Mouse (Mus musculus): ENCODE measurements around the gene Dtd2. TPM values are rescaled to one million over a fixed set of nuclear protein-coding genes. Genes with fewer than 3 reads are reported as not detected.

Gene Dtd2
- polyA plus RNA-seq, 1 experiment = 3.9 TPM

GRCm38 (mm10) chr12:52006633-52006994 is 313 bp upstream of the Dtd2 start:
- 25% methylated on average over 5 of the region's 5 CpGs for WGBS
- peak overlapping the region; percentile 89 for H3K4me3 ChIP-seq (ENCODE audit: low read depth, low read length)
- H3K4me1 ChIP-seq (ENCODE audit: control insufficient read depth, insufficient read depth, insufficient read length, low read length) = 0 out of 2 replicates have a peak, but pooled peaks cover 2% of the 10 kb centered on the region
- no peaks in the 10 kb centered on the region for H3K27me3 ChIP-seq (ENCODE audit: control insufficient read depth, insufficient read depth, low read length)
- H3K36me3 ChIP-seq (ENCODE audit: control insufficient read depth, insufficient read depth, low read length) = 0 out of 2 replicates have a peak, but pooled peaks cover 4% of the 10 kb centered on the region
- H3K27ac ChIP-seq (ENCODE audit: insufficient read depth, low read depth, low read length) = peak overlapping the region; percentile 41; the same call in 1 of the 2 replicates
- TF ChIP-seq POLR2A (IDR thresholded peaks at IDR 0.05; ENCODE audit: low read depth, low read length) (no peak), CTCF (IDR thresholded peaks at IDR 0.05; ENCODE audit: extremely low read depth, insufficient read length, insufficient replicate concordance, low read depth, low read length) (no peak)

- peaks cover 21% of the 10 kb centered on the region for H3K36me3 ChIP-seq (ENCODE audit: control insufficient read depth, insufficient read depth, low read length)
- peak overlapping the region; percentile 21; the same call in 1 of the 2 replicates for H3K27ac ChIP-seq (ENCODE audit: insufficient read depth, low read depth, low read length)
- no peak overlapping the region for H3K4me3 ChIP-seq (ENCODE audit: low read depth, low read length)
- WGBS = 64% methylated on average over 3 of the region's 3 CpGs
- H3K4me1 ChIP-seq (ENCODE audit: control insufficient read depth, insufficient read depth, insufficient read length, low read length) = 0 out of 2 replicates have a peak, but pooled peaks cover 2% of the 10 kb centered on the region
- TF ChIP-seq CTCF (IDR thresholded peaks at IDR 0.05; ENCODE audit: extremely low read depth, insufficient read length, insufficient replicate concordance, low read depth, low read length) = no peak
- TF ChIP-seq POLR2A (IDR thresholded peaks at IDR 0.05; ENCODE audit: low read depth, low read length) = no peak
- H3K27me3 ChIP-seq (ENCODE audit: control insufficient read depth, insufficient read depth, low read length) = no peaks in the 10 kb centered on the region
Observed at GRCm38 (mm10) chr12:52002746-52003145, 3.6 kb downstream of the Dtd2 start.

- H3K27me3 ChIP-seq (ENCODE audit: control insufficient read depth, insufficient read depth, low read length) = no peaks in the 10 kb centered on the region
- no peak for TF ChIP-seq POLR2A (IDR thresholded peaks at IDR 0.05; ENCODE audit: low read depth, low read length)
- peak; percentile 23; the same call in 1 of the 2 replicates for TF ChIP-seq CTCF (IDR thresholded peaks at IDR 0.05; ENCODE audit: extremely low read depth, insufficient read length, insufficient replicate concordance, low read depth, low read length)
- 0 out of 2 replicates have a peak, but pooled peaks cover 2% of the 10 kb centered on the region for H3K4me1 ChIP-seq (ENCODE audit: control insufficient read depth, insufficient read depth, insufficient read length, low read length)
- H3K27ac ChIP-seq (ENCODE audit: insufficient read depth, low read depth, low read length) = no peak overlapping the region
- peaks cover 26% of the 10 kb centered on the region for H3K36me3 ChIP-seq (ENCODE audit: control insufficient read depth, insufficient read depth, low read length)
- 6% methylated on average over 4 of the region's 4 CpGs for WGBS
- no peak overlapping the region for H3K4me3 ChIP-seq (ENCODE audit: low read depth, low read length)
Observed at GRCm38 (mm10) chr12:52001544-52001943, 4.8 kb downstream of the Dtd2 start.

GRCm38 (mm10) chr12:51998366-51998932 is 7.9 kb downstream of the Dtd2 start:
- WGBS = 85% methylated on average over 9 of the region's 9 CpGs
- TF ChIP-seq CTCF (IDR thresholded peaks at IDR 0.05; ENCODE audit: extremely low read depth, insufficient read length, insufficient replicate concordance, low read depth, low read length) = no peak
- TF ChIP-seq POLR2A (IDR thresholded peaks at IDR 0.05; ENCODE audit: low read depth, low read length) = no peak
- Histone ChIP-seq H3K4me3 (ENCODE audit: low read depth, low read length) (no peak overlapping the region), H3K4me1 (ENCODE audit: control insufficient read depth, insufficient read depth, insufficient read length, low read length) (peaks cover 5% of the 10 kb centered on the region), H3K36me3 (ENCODE audit: control insufficient read depth, insufficient read depth, low read length) (peaks cover 22% of the 10 kb centered on the region), H3K27me3 (ENCODE audit: control insufficient read depth, insufficient read depth, low read length) (no peaks in the 10 kb centered on the region), H3K27ac (ENCODE audit: insufficient read depth, low read depth, low read length) (no peak overlapping the region)

GRCm38 (mm10) chr12:51995738-51996536 is 10.4 kb downstream of the Dtd2 start:
- Histone ChIP-seq H3K4me3 (ENCODE audit: low read depth, low read length) (no peak overlapping the region), H3K4me1 (ENCODE audit: control insufficient read depth, insufficient read depth, insufficient read length, low read length) (peaks cover 5% of the 10 kb centered on the region), H3K36me3 (ENCODE audit: control insufficient read depth, insufficient read depth, low read length) (peaks cover 22% of the 10 kb centered on the region), H3K27ac (ENCODE audit: insufficient read depth, low read depth, low read length) (peak overlapping the region; percentile 13; the same call in 1 of the 2 replicates), H3K27me3 (ENCODE audit: control insufficient read depth, insufficient read depth, low read length) (no peaks in the 10 kb centered on the region)
- TF ChIP-seq POLR2A (IDR thresholded peaks at IDR 0.05; ENCODE audit: low read depth, low read length) (no peak), CTCF (IDR thresholded peaks at IDR 0.05; ENCODE audit: extremely low read depth, insufficient read length, insufficient replicate concordance, low read depth, low read length) (no peak)
- 46% methylated on average over 1 of the region's 1 CpGs for WGBS

- H3K36me3 ChIP-seq (ENCODE audit: control insufficient read depth, insufficient read depth, low read length) = no peaks in the 10 kb centered on the region; the same call in 1 of the 2 replicates
- H3K4me3 ChIP-seq (ENCODE audit: low read depth, low read length) = no peak overlapping the region
- H3K27ac ChIP-seq (ENCODE audit: insufficient read depth, low read depth, low read length) = no peak overlapping the region
- 78% methylated on average over 2 of the region's 2 CpGs for WGBS
- no peaks in the 10 kb centered on the region for H3K27me3 ChIP-seq (ENCODE audit: control insufficient read depth, insufficient read depth, low read length)
- peaks cover 5% of the 10 kb centered on the region for H3K4me1 ChIP-seq (ENCODE audit: control insufficient read depth, insufficient read depth, insufficient read length, low read length)
- TF ChIP-seq POLR2A (IDR thresholded peaks at IDR 0.05; ENCODE audit: low read depth, low read length) (no peak), CTCF (IDR thresholded peaks at IDR 0.05; ENCODE audit: extremely low read depth, insufficient read length, insufficient replicate concordance, low read depth, low read length) (no peak)
Observed at GRCm38 (mm10) chr12:51990629-51991028, 15.7 kb downstream of the Dtd2 start.

GRCm38 (mm10) chr12:51988536-51988935 is 17.8 kb downstream of the Dtd2 start:
- Histone ChIP-seq H3K36me3 (ENCODE audit: control insufficient read depth, insufficient read depth, low read length) (no peaks in the 10 kb centered on the region), H3K4me1 (ENCODE audit: control insufficient read depth, insufficient read depth, insufficient read length, low read length) (no peaks in the 10 kb centered on the region), H3K27ac (ENCODE audit: insufficient read depth, low read depth, low read length) (no peak overlapping the region), H3K4me3 (ENCODE audit: low read depth, low read length) (no peak overlapping the region), H3K27me3 (ENCODE audit: control insufficient read depth, insufficient read depth, low read length) (no peaks in the 10 kb centered on the region)
- TF ChIP-seq POLR2A (IDR thresholded peaks at IDR 0.05; ENCODE audit: low read depth, low read length) = no peak
- TF ChIP-seq CTCF (IDR thresholded peaks at IDR 0.05; ENCODE audit: extremely low read depth, insufficient read length, insufficient replicate concordance, low read depth, low read length) = no peak
- WGBS = 80% methylated on average over 5 of the region's 5 CpGs
